Mouse (Mus musculus): ENCODE results near the gene Hlcs. TPM values are rescaled to one million over a fixed set of nuclear protein-coding genes. Genes with fewer than 3 reads are reported as not detected.

Hlcs gene
- polyA plus RNA-seq, 1 experiment, result 7.2 TPM

DNA sequence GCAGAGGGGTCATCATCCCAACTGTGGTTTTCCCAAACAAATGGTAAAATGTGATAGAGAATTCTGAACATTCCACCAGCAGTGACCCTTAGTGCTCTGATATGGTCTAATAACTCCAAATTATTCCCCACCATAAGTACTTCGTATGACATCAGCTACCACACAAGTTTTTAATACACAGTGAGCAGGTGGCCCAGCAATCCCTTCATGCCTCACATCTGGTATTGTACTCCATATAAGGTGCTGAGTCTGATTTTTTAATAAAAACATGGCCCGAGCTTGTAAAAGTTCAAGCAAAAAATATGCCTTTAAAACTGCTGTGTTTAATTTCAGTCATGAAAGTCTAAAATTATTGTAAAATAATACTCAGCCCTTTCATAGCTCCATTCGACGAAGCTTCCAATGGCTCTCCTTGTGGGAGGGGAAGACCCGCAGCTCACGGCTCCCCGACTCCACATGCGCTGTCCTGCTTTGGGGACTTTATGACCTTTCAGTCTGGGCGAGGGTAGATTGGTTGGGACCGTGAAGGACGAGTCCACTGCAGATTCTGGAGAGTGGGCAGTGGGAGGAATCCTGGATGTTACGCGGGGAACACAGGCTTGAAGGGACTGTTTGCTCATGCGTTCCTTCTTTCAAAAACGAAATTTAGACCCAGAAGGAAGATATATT is 102.5 kb downstream of the Hlcs start:
- TF ChIP-seq POLR2A (IDR thresholded peaks at IDR 0.05; ENCODE audit: borderline replicate concordance, extremely low read depth, insufficient read depth, insufficient read length, poor library complexity, severe bottlenecking) (no peak), CTCF (IDR thresholded peaks at IDR 0.05; ENCODE audit: borderline replicate concordance, extremely low read depth, insufficient read depth, insufficient read length) (no peak)
- DNase-seq (ENCODE audit: low read depth), result no peak

DNA sequence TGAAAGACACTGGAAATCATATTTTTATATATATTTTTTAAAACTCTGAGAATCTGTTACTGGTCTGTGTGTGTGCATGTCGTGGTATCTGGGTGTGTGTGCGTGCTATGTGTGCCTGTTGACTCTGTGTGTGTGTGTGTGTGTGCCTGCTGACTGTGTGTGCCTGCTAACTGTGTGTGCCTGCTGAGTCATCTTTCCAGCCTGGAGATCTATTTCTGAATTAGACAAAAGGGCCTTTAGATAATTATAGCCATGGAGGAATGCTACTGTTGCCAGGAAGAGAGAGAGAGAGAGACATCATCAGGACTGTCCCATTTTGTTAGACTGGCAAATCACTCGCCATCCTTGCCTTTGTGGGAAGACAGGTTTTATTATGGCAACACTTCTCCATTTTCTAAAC is 103.7 kb downstream of the Hlcs start:
- DNase-seq (ENCODE audit: low read depth), result peak; percentile 59
- TF ChIP-seq POLR2A (IDR thresholded peaks at IDR 0.05; ENCODE audit: borderline replicate concordance, extremely low read depth, insufficient read depth, insufficient read length, poor library complexity, severe bottlenecking), result no peak
- no peak for TF ChIP-seq CTCF (IDR thresholded peaks at IDR 0.05; ENCODE audit: borderline replicate concordance, extremely low read depth, insufficient read depth, insufficient read length)

- TF ChIP-seq CTCF (IDR thresholded peaks at IDR 0.05; ENCODE audit: borderline replicate concordance, extremely low read depth, insufficient read depth, insufficient read length) (no peak), POLR2A (IDR thresholded peaks at IDR 0.05; ENCODE audit: borderline replicate concordance, extremely low read depth, insufficient read depth, insufficient read length, poor library complexity, severe bottlenecking) (no peak)
- peak; percentile 49 for DNase-seq (ENCODE audit: low read depth)
Observed at GRCm38 (mm10) chr16:94208826-94209225, 104.5 kb downstream of the Hlcs start.

GRCm38 (mm10) chr16:94208152-94208551 is 105.2 kb downstream of the Hlcs start:
- DNase-seq (ENCODE audit: low read depth), result no peak
- TF ChIP-seq CTCF (IDR thresholded peaks at IDR 0.05; ENCODE audit: borderline replicate concordance, extremely low read depth, insufficient read depth, insufficient read length), result no peak
- no peak for TF ChIP-seq POLR2A (IDR thresholded peaks at IDR 0.05; ENCODE audit: borderline replicate concordance, extremely low read depth, insufficient read depth, insufficient read length, poor library complexity, severe bottlenecking)

- DNase-seq (ENCODE audit: low read depth), result no peak
- TF ChIP-seq CTCF (IDR thresholded peaks at IDR 0.05; ENCODE audit: borderline replicate concordance, extremely low read depth, insufficient read depth, insufficient read length) (no peak), POLR2A (IDR thresholded peaks at IDR 0.05; ENCODE audit: borderline replicate concordance, extremely low read depth, insufficient read depth, insufficient read length, poor library complexity, severe bottlenecking) (no peak)
Observed at GRCm38 (mm10) chr16:94205528-94206484, 107.6 kb downstream of the Hlcs start.

- TF ChIP-seq CTCF (IDR thresholded peaks at IDR 0.05; ENCODE audit: borderline replicate concordance, extremely low read depth, insufficient read depth, insufficient read length) (no peak), POLR2A (IDR thresholded peaks at IDR 0.05; ENCODE audit: borderline replicate concordance, extremely low read depth, insufficient read depth, insufficient read length, poor library complexity, severe bottlenecking) (no peak)
- no peak for DNase-seq (ENCODE audit: low read depth)
Observed at GRCm38 (mm10) chr16:94201387-94201786, 112.0 kb downstream of the Hlcs start.

DNA sequence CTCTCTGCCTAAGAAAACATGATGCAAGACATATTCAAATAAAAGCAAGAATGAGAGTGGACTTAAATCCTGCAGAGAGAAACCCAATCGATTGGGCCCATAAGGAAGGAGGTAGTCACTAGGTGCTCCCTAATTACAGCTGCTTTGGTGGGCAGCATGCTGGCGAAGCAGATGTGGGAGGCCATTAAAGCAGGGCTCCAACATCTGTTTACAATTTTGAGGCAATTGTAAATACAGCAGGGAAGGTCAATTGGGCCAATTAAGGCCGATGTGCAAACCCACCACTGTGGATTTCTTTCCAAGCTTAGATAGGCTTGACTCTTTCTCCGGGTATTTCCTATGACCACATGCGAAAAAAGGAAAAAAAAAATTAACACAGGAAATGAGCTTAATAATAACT is 117.5 kb downstream of the Hlcs start:
- no peak for DNase-seq (ENCODE audit: low read depth)
- TF ChIP-seq POLR2A (IDR thresholded peaks at IDR 0.05; ENCODE audit: borderline replicate concordance, extremely low read depth, insufficient read depth, insufficient read length, poor library complexity, severe bottlenecking) (no peak), CTCF (IDR thresholded peaks at IDR 0.05; ENCODE audit: borderline replicate concordance, extremely low read depth, insufficient read depth, insufficient read length) (no peak)

DNA sequence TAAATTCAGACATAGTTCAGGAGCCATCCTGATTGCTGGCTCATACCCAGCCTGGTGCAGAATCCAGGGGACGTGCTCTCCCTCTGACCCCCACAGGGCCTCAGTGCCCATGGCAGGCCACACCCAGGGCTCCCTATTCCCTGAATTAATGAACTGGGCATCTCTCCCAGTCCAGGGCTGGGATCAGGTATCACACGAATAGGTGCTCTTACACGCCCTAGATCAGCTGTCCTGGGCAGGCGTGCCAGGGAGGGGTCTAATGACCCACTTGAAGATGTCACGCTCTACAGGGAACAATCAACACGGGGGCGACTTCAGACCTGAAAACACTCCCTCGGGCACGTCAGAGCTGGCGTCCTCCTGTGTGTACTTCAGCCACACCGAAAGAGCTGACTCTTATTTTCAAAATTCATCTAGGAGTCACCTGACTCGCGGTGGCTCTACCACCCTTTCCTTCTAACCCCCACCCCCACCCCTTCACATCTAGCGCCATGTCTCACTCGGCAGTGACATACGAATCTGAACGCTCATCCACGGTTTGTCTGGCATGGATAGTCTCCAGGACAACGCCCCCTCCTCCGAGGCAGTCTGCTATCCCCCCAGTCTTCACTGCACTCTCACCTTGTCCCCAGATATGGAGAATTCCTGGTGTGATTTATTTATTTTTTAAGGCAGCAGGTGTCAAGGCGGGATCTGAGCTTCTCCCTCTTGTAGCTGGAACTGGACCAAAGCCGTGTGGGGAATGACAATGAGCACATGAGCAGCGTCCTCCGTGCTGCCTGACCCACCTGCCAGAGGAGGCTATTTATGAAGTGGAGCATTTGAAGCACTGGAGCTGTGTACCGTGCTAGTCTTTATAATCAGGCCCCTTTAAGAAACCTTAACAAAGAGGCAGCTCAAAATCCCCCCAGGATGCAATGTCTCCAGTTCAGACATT is 121.7 kb downstream of the Hlcs start:
- TF ChIP-seq POLR2A (IDR thresholded peaks at IDR 0.05; ENCODE audit: borderline replicate concordance, extremely low read depth, insufficient read depth, insufficient read length, poor library complexity, severe bottlenecking) (no peak), CTCF (IDR thresholded peaks at IDR 0.05; ENCODE audit: borderline replicate concordance, extremely low read depth, insufficient read depth, insufficient read length) (no peak)
- peak; percentile 66 for DNase-seq (ENCODE audit: low read depth)

DNA sequence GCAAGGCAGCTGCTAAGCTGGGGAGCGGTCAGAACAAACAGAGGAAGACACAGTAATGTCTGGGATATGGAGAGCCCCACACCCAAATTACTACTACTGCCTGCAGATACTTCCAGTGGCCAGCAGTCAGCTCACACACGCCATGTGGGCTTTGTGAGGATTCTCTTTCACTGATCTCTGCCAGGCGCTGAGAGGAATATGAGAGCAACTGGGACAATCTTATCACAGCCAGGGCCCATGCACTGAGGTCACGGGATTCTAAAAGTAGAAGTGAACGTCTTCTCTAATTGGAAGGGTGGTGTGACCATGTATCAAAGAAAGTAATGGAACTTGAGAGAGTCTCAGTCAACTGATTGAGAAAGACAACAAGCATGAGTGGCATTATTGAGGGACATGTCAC is 123.1 kb downstream of the Hlcs start:
- DNase-seq (ENCODE audit: low read depth), result no peak
- TF ChIP-seq CTCF (IDR thresholded peaks at IDR 0.05; ENCODE audit: borderline replicate concordance, extremely low read depth, insufficient read depth, insufficient read length), result no peak
- TF ChIP-seq POLR2A (IDR thresholded peaks at IDR 0.05; ENCODE audit: borderline replicate concordance, extremely low read depth, insufficient read depth, insufficient read length, poor library complexity, severe bottlenecking), result no peak

GRCm38 (mm10) chr16:94186526-94186925 is 126.8 kb downstream of the Hlcs start:
- TF ChIP-seq CTCF (IDR thresholded peaks at IDR 0.05; ENCODE audit: borderline replicate concordance, extremely low read depth, insufficient read depth, insufficient read length) (no peak), POLR2A (IDR thresholded peaks at IDR 0.05; ENCODE audit: borderline replicate concordance, extremely low read depth, insufficient read depth, insufficient read length, poor library complexity, severe bottlenecking) (no peak)
- no peak for DNase-seq (ENCODE audit: low read depth)

DNA sequence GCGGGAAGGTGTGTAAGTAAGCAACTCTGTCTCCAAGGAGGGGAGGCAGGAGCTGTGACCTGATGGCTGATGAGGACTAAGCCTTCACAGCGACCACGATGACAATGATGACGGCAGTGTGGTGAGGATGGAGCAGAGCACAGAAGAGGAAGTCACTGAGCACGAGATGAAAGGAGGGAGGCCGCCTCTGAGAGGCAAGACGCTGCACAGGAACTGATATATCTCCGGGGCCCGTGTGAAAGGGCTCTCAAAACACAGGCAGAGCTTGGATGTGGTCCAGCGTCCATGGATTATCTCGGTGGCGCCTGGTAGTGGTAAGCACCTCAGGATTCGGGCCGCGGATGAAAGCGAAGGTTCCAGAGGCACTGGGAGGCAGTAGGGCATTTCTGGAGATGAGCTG is 127.9 kb downstream of the Hlcs start:
- peak; percentile 48 for DNase-seq (ENCODE audit: low read depth)
- TF ChIP-seq CTCF (IDR thresholded peaks at IDR 0.05; ENCODE audit: borderline replicate concordance, extremely low read depth, insufficient read depth, insufficient read length) (no peak), POLR2A (IDR thresholded peaks at IDR 0.05; ENCODE audit: borderline replicate concordance, extremely low read depth, insufficient read depth, insufficient read length, poor library complexity, severe bottlenecking) (no peak)
